Mouse (Mus musculus): Measurements from ENCODE around the gene Cdc20b.

DNA sequence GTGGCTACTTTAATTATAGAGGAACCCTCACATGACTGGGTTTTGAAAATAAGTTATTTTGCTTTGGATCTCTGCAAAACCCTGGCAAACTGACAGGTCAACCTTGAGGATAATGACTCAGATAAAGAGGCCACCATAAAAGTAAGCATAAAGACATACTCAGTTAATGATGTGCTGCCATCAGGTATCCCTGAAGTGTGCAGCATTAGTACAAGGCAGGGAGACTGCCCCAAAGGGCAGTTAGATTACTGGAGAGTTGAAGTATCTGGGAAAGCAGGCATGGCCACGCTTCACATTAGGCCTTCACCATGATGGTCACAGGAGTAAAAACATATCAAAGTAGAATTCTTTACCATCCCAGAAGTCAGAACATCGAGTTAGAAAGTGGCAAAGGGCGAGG, 10.0 kb downstream of the Cdc20b start:
- no peak for TF ChIP-seq CTCF (IDR thresholded peaks at IDR 0.05; ENCODE audit: low read depth, low read length)
- no peak for TF ChIP-seq EP300 (IDR thresholded peaks at IDR 0.05; ENCODE audit: insufficient read depth, low read depth, low read length)
- TF ChIP-seq POLR2A (IDR thresholded peaks at IDR 0.05; ENCODE audit: insufficient read depth, low read length), result no peak
